Mouse (Mus musculus) kidney, adult 8-10 months (tissue): Measurements from ENCODE around the gene Pou6f2.

Source experiments
- DNase-seq, 2 experiments: peaks; one replicate each; pipeline ENCODE4 v3.0.0; 2022

Gene Pou6f2

GRCm38 (mm10) chr13:18211242-18211641 is 186.2 kb downstream of the Pou6f2 start:
- DNase-seq = no peak

GRCm38 (mm10) chr13:18204476-18205250 is 192.8 kb downstream of the Pou6f2 start:
- DNase-seq = no peak

GRCm38 (mm10) chr13:18174003-18174402 is 223.5 kb downstream of the Pou6f2 start:
- peak in 1 of 2 experiments; percentile 16 for DNase-seq

GRCm38 (mm10) chr13:18173021-18173420 is 224.5 kb downstream of the Pou6f2 start:
- DNase-seq = no peak

GRCm38 (mm10) chr13:18172334-18172733 is 225.2 kb downstream of the Pou6f2 start:
- peak; percentile 2 to 23 for DNase-seq

- DNase-seq = no peak
These were observed 233.3 kb downstream of the Pou6f2 start for GRCm38 (mm10) chr13:18164182-18164581.

- DNase-seq = no peak
These were observed 236.9 kb downstream of the Pou6f2 start for GRCm38 (mm10) chr13:18160566-18160965.

- DNase-seq = no peak
These were observed 243.4 kb downstream of the Pou6f2 start for GRCm38 (mm10) chr13:18153949-18154582.

GRCm38 (mm10) chr13:18133646-18134045 is 263.8 kb downstream of the Pou6f2 start:
- no peak for DNase-seq

GRCm38 (mm10) chr13:18133193-18133592 is 264.3 kb downstream of the Pou6f2 start:
- DNase-seq = no peak

- no peak for DNase-seq
These were observed 266.2 kb downstream of the Pou6f2 start for GRCm38 (mm10) chr13:18131324-18131723.

- no peak for DNase-seq
These were observed 267.8 kb downstream of the Pou6f2 start for GRCm38 (mm10) chr13:18129697-18130096.

- no peak for DNase-seq
These were observed 268.7 kb downstream of the Pou6f2 start for GRCm38 (mm10) chr13:18128826-18129225.

GRCm38 (mm10) chr13:18128053-18128452 is 269.4 kb downstream of the Pou6f2 start:
- no peak for DNase-seq

- no peak for DNase-seq
These were observed 271.4 kb downstream of the Pou6f2 start for GRCm38 (mm10) chr13:18126111-18126510.

- DNase-seq = no peak
These were observed 272.1 kb downstream of the Pou6f2 start for GRCm38 (mm10) chr13:18125226-18126000.

- DNase-seq = peak; percentile 2 to 43
These were observed 273.1 kb downstream of the Pou6f2 start for GRCm38 (mm10) chr13:18124368-18124767.

GRCm38 (mm10) chr13:18120406-18120805 is 277.1 kb downstream of the Pou6f2 start:
- DNase-seq = no peak

GRCm38 (mm10) chr13:18081443-18082119 is 315.9 kb downstream of the Pou6f2 start:
- no peak for DNase-seq
